ENCODE assay signal across 8 mouse cellular contexts in genomic region chr3:108562133-108562730, GRCm38 (mm10). TPM values are rescaled to one million over a fixed set of nuclear protein-coding genes. Genes with fewer than 3 reads are reported as not detected.
DNase-seq lines count a peak whose midpoint lies in the region; ATAC-seq lines count a peak whose summit lies in the region.

Tmem167b (minus strand) TSS chr3:108562466.

- peaks cover 6% of the 10 kb centered on the region for H3K4me1 ChIP-seq in intestine, embryonic 14.5 days (replicated peaks; ENCODE audit: control insufficient read depth, insufficient read depth, low read length)

- H3K27me3 ChIP-seq in intestine, embryonic 14.5 days (replicated peaks; ENCODE audit: control insufficient read depth, insufficient read depth, low read length), result no peaks in the 10 kb centered on the region

- H3K9ac ChIP-seq in intestine, embryonic 14.5 days (ENCODE audit: low read length), result peak within 1 kb of the TSS; percentile 67

- under 1% methylated on average over 38 of the region's 45 CpGs for WGBS in intestine, embryonic 14.5 days

- peak within 1 kb of the TSS; percentile 85 for H3K27ac ChIP-seq in intestine, embryonic 14.5 days (ENCODE audit: low read depth)

- peak; percentile 86 to 94 for DNase-seq in adrenal gland, adult 18-20 months (ENCODE audit: low spot score in 2 of 2)
- DNase-seq in embryo, embryonic 11 days, result peak; percentile 99
- peak; percentile 96 for DNase-seq in gastrocnemius, postnatal 25 days
- DNase-seq in intestine, embryonic 14.5 days (ENCODE audit: low spot score), result peak; percentile 96
- DNase-seq in left cerebral cortex, postnatal 14 days (ENCODE audit: low spot score in 2 of 2), result peak; percentile 98
- DNase-seq in mesoderm, embryonic 11.5 days (ENCODE audit: low read depth, low spot score), result peak; percentile 98
- DNase-seq in right cerebral cortex, postnatal 36 days (ENCODE audit: low spot score in 2 of 2), result peak; percentile 95 to 97
- DNase-seq in yolk sac, embryonic 10.5 days (ENCODE audit: low spot score), result peak; percentile 96

- no peaks in the 10 kb centered on the region for H3K9me3 ChIP-seq in intestine, embryonic 14.5 days (ENCODE audit: control insufficient read depth, low read length)

- H3K4me2 ChIP-seq in intestine, embryonic 14.5 days (ENCODE audit: low read length), result peak within 1 kb of the TSS; percentile 69

- ATAC-seq in intestine, embryonic 14.5 days (replicated peaks; ENCODE audit: low FRiP score, low TSS enrichment, low read depth), result peak; percentile 98

- H3K4me3 ChIP-seq in intestine, embryonic 14.5 days (ENCODE audit: low read depth, low read length), result peak within 1 kb of the TSS; percentile 82

- intact Hi-C loops in left cerebral cortex, postnatal 14 days (cut with DNase I), result loop anchor here (5.0 kb wide), 1 partner anchor 160 kb away; no protein-coding TSS in a partner anchor

- peaks cover 30% of the 10 kb centered on the region for H3K36me3 ChIP-seq in intestine, embryonic 14.5 days (ENCODE audit: control insufficient read depth, insufficient read depth, low read length)

RNA-seq across cellular contexts. Expression of gene Tmem167b, which starts in this region (rescaled TPM):
- total RNA-seq in adrenal gland, adult 18-20 months (2021), result 10 to 100 TPM; 55.7 to 59.4 TPM
- total RNA-seq in gastrocnemius, postnatal 25 days (2021), result 10 to 100 TPM; 13.0 to 15.1 TPM
- polyA plus RNA-seq in intestine, embryonic 14.5 days (2014; fragmentation: Nextera tagmentation; extraction: Ambion mirVana), result 34.9 and 37.9 TPM in 2 replicates
- total RNA-seq in left cerebral cortex, postnatal 14 days (2021), result 10 to 100 TPM; 36.3 to 39.0 TPM

Comparison
In these comparisons a context has a peak if more than half of its experiments do, and no peak if none do; other contexts are left out.
1. Peak in every context shown above with its lines: DNase-seq, ATAC-seq, H3K4me3 ChIP-seq and H3K27ac ChIP-seq.